Mouse (Mus musculus): ENCODE results near the gene Ankrd24. TPM values are rescaled to one million over a fixed set of nuclear protein-coding genes. Genes with fewer than 3 reads are reported as not detected.
"Not testable (repeated sequence)": the region's sequence is repeated elsewhere in the genome, so short reads cannot be mapped to it uniquely, and the experiment has no call there.

The Ankrd24 gene
- total and polyA plus RNA-seq, 3 experiments: 9.8 to 16.3 (median 13.4) TPM

DNA sequence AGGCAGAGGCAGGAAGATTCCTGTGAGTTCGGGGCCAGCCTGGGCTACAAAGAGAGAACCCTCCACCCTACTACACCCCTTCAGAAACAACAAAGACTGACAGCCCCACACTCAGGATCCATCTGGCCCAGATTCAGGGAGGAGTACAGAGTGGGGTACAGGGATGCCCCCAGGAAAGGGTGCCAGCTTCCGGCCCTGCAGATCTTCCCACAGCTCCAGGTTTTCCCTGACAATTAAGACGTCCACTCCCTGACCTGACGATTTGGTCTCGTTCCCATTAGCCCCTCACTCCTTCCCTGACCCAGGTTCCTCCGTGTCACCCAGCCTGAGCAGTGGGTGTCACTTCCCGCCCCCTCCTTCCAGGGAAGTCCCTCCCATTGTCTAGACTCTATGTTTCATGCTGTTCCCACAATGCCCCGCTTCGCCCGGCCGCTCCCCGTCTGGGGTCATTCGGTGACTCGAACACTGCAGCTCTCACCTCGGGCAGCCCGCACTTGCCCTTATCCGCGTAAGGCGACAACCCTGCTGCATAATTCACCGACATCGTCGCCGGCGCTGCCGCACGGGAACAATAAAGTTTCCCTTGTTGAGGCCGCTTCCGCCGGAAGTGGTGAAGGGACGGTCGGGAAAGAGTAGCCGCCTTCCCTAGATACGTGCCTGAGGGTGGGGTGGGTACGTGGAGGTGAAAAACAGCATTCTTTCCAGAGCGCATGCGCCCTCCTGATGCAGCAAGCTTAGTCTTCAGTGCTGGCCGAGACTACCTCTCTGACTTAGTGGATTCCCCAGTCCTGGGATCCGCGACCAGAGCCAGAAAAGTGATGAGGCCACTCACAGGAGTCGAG lies 1.1 kb upstream of the Ankrd24 start, which contains the start of gene Sirt6:
Gene Sirt6, minus strand, starts transcription at position 804 of the 842 bp plus-strand sequence.
- H3K36me3 ChIP-seq (replicated peaks): peaks cover 44% of the 10 kb centered on the region
- TF ChIP-seq POLR2AphosphoS5 (IDR thresholded peaks at IDR 0.05; ENCODE audit: insufficient replicate concordance, low read depth, low read length) (no peak), CTCF (IDR thresholded peaks at IDR 0.05; ENCODE audit: low read depth, low read length) (no peak), TAL1 (conservative IDR thresholded peaks at IDR 0.05; ENCODE audit: low read depth, low read length) (no peak), GATA1 (IDR thresholded peaks at IDR 0.05; ENCODE audit: borderline replicate concordance, low read length) (no peak), GATA2 (IDR thresholded peaks at IDR 0.05; ENCODE audit: borderline replicate concordance, low read depth, low read length) (no peak)
- DNase-seq (ENCODE audit: low spot score): peak; percentile 86
- no peaks in the 10 kb centered on the region for H3K9me3 ChIP-seq (replicated peaks)
- H3K27me3 ChIP-seq (ENCODE audit: insufficient read depth, low read length): peaks cover 2% of the 10 kb centered on the region; the same call in 1 of the 2 replicates
- peak; percentile 92 for ATAC-seq (ENCODE audit: extremely low read depth, insufficient number of reproducible peaks, low FRiP score, poor library complexity, severe bottlenecking)
- H3K4me3 ChIP-seq (ENCODE audit: low read depth, low read length): peak within 1 kb of the TSS; percentile 84
- H3K4me1 ChIP-seq (ENCODE audit: insufficient read depth, low read depth, low read length): peaks cover 61% of the 10 kb centered on the region

DNA sequence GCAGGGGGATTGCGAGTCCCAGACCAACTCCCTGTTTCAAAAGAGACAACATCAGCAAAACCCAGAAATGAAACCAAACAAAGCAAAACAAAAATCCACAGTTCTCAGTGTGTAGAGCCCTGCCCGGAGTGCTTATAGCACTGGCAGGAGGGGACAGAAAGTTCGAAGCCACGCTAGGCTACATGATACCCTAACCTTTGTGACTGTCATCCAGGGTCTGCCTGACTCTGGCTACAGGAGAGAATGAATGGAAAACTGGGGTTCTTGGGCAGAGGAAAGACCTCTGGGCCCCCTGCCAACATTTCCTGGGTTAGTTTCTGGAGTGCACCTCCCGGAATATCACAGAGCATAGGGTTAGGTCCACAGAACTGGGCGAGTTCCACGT lies 512 bp upstream of the Ankrd24 start:
- Histone ChIP-seq H3K9me3 (replicated peaks) (no peaks in the 10 kb centered on the region), H3K27me3 (ENCODE audit: insufficient read depth, low read length) (peaks cover 2% of the 10 kb centered on the region; the same call in 1 of the 2 replicates), H3K4me3 (ENCODE audit: low read depth, low read length) (peak overlapping the region; percentile 84), H3K4me1 (ENCODE audit: insufficient read depth, low read depth, low read length) (peaks cover 60% of the 10 kb centered on the region), H3K36me3 (replicated peaks) (peaks cover 38% of the 10 kb centered on the region)
- TF ChIP-seq POLR2AphosphoS5 (IDR thresholded peaks at IDR 0.05; ENCODE audit: insufficient replicate concordance, low read depth, low read length) (no peak), CTCF (IDR thresholded peaks at IDR 0.05; ENCODE audit: low read depth, low read length) (no peak), GATA1 (IDR thresholded peaks at IDR 0.05; ENCODE audit: borderline replicate concordance, low read length) (no peak), GATA2 (IDR thresholded peaks at IDR 0.05; ENCODE audit: borderline replicate concordance, low read depth, low read length) (no peak), TAL1 (conservative IDR thresholded peaks at IDR 0.05; ENCODE audit: low read depth, low read length) (no peak)
- DNase-seq (ENCODE audit: low spot score): no peak
- 0 out of 2 replicates have a peak, but pooled peaks have one; percentile 2 for ATAC-seq (ENCODE audit: extremely low read depth, insufficient number of reproducible peaks, low FRiP score, poor library complexity, severe bottlenecking)

DNA sequence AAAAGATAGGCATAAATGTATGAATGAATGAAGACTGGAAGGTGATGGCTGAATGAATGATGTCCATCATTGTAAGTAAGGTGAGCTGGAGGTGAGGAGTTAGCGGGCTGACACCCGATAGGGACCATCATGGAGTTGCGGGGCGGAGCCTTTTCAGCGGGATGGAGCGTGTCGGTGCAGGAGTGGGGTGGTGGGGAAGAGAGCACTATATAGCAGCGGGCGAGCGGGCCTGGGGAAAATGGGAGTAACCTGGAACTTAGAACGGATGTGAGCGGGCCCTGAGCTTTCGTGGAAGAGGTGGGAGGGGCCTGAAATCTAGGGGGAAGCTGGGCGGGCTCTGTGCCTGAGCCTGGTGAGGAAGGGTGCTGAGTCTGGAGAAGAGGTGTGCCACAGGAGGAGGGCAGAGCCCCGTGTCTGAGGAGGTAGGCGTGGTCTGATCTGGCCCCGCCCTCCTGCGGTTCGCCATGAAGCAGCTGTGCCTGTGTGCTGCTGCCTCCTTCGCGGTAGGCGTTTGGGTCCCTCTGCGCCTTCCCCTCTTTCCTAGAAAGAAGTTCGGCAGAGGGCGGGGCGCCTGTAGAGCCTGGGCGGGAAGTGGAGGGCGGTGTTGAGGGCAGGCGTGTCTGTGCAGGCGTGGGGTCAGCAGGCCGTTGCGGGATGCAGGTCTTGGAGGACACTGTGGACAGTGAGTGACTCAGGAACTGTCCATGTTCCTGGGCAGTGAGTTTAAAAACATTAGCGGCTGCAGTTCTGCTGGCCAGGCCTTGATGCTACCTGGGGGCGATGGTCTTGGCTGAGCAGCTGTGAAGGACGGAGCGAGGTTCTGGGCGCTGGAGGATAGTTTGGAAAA lies 5.1 kb downstream of the Ankrd24 start:
- ATAC-seq (ENCODE audit: extremely low read depth, insufficient number of reproducible peaks, low FRiP score, poor library complexity, severe bottlenecking) (peak; percentile 97), DNase-seq (ENCODE audit: low spot score) (peak; percentile 97)
- peaks cover 10% of the 10 kb centered on the region for H3K36me3 ChIP-seq (replicated peaks)
- peak overlapping the region; percentile 70 for H3K4me3 ChIP-seq (ENCODE audit: low read depth, low read length)
- TF ChIP-seq GATA1 (IDR thresholded peaks at IDR 0.05; ENCODE audit: borderline replicate concordance, low read length) (no peak), GATA2 (IDR thresholded peaks at IDR 0.05; ENCODE audit: borderline replicate concordance, low read depth, low read length) (no peak), TAL1 (conservative IDR thresholded peaks at IDR 0.05; ENCODE audit: low read depth, low read length) (no peak), CTCF (IDR thresholded peaks at IDR 0.05; ENCODE audit: low read depth, low read length) (no peak), POLR2AphosphoS5 (IDR thresholded peaks at IDR 0.05; ENCODE audit: insufficient replicate concordance, low read depth, low read length) (no peak)
- no peaks in the 10 kb centered on the region for H3K9me3 ChIP-seq (replicated peaks)
- H3K4me1 ChIP-seq (ENCODE audit: insufficient read depth, low read depth, low read length): peaks cover 52% of the 10 kb centered on the region
- peaks cover 8% of the 10 kb centered on the region; the same call in 1 of the 2 replicates for H3K27me3 ChIP-seq (ENCODE audit: insufficient read depth, low read length)

DNA sequence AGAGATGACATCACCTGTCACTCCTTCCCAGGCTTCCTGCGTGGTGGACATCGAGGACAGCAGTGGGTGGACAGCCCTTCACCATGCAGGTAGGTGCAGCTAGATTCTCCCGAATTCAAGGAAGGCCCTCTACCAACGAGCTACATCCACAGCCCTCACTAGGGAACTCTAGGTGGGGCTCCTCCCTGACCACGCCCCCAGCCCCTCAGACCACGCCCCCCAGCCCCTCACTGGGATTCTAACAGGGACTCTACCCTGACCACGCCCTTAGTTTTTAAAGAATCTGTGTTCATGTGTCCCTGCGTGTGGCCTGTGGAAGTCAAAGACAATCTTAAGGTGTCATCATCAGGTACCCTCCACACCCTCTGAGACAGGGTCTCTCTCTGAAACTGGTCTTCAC lies 8.0 kb downstream of the Ankrd24 start:
- no peak for ATAC-seq (ENCODE audit: extremely low read depth, insufficient number of reproducible peaks, low FRiP score, poor library complexity, severe bottlenecking)
- TF ChIP-seq GATA2 (IDR thresholded peaks at IDR 0.05; ENCODE audit: borderline replicate concordance, low read depth, low read length) (no peak), CTCF (IDR thresholded peaks at IDR 0.05; ENCODE audit: low read depth, low read length) (no peak), POLR2AphosphoS5 (IDR thresholded peaks at IDR 0.05; ENCODE audit: insufficient replicate concordance, low read depth, low read length) (no peak), TAL1 (conservative IDR thresholded peaks at IDR 0.05; ENCODE audit: low read depth, low read length) (no peak), GATA1 (IDR thresholded peaks at IDR 0.05; ENCODE audit: borderline replicate concordance, low read length) (no peak)
- Histone ChIP-seq H3K36me3 (replicated peaks) (peaks cover 33% of the 10 kb centered on the region), H3K4me1 (ENCODE audit: insufficient read depth, low read depth, low read length) (peaks cover 43% of the 10 kb centered on the region), H3K27me3 (ENCODE audit: insufficient read depth, low read length) (peaks cover 8% of the 10 kb centered on the region; the same call in 1 of the 2 replicates), H3K9me3 (replicated peaks) (no peaks in the 10 kb centered on the region), H3K4me3 (ENCODE audit: low read depth, low read length) (no peak overlapping the region)
- DNase-seq (ENCODE audit: low spot score): no peak

DNA sequence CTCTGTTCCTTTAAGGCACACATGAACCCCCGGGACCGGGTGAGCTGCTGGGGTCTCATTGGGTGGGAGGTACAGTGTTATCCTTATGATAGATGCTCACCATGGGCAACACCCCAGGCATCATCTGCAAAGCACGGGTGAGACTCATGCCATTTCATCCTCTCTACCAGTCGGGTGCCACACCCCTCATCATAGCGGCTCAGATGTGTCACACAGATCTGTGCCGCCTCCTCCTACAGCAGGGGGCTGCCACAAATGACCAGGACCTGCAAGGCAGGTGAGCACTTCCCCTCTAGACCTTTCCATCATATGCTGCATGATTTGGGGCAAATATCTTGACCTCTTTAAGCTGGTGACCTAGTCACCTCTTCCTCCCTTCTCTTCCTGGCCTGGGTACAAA lies 9.8 kb downstream of the Ankrd24 start:
- H3K9me3 ChIP-seq (replicated peaks): no peaks in the 10 kb centered on the region
- H3K4me1 ChIP-seq (ENCODE audit: insufficient read depth, low read depth, low read length): peaks cover 56% of the 10 kb centered on the region
- TF ChIP-seq GATA2 (IDR thresholded peaks at IDR 0.05; ENCODE audit: borderline replicate concordance, low read depth, low read length) (no peak), GATA1 (IDR thresholded peaks at IDR 0.05; ENCODE audit: borderline replicate concordance, low read length) (no peak), POLR2AphosphoS5 (IDR thresholded peaks at IDR 0.05; ENCODE audit: insufficient replicate concordance, low read depth, low read length) (no peak), TAL1 (conservative IDR thresholded peaks at IDR 0.05; ENCODE audit: low read depth, low read length) (no peak), CTCF (IDR thresholded peaks at IDR 0.05; ENCODE audit: low read depth, low read length) (no peak)
- peaks cover 43% of the 10 kb centered on the region for H3K36me3 ChIP-seq (replicated peaks)
- no peak overlapping the region for H3K4me3 ChIP-seq (ENCODE audit: low read depth, low read length)
- DNase-seq (ENCODE audit: low spot score) (no peak), ATAC-seq (ENCODE audit: extremely low read depth, insufficient number of reproducible peaks, low FRiP score, poor library complexity, severe bottlenecking) (no peak)
- H3K27me3 ChIP-seq (ENCODE audit: insufficient read depth, low read length): peaks cover 7% of the 10 kb centered on the region; the same call in 1 of the 2 replicates

DNA sequence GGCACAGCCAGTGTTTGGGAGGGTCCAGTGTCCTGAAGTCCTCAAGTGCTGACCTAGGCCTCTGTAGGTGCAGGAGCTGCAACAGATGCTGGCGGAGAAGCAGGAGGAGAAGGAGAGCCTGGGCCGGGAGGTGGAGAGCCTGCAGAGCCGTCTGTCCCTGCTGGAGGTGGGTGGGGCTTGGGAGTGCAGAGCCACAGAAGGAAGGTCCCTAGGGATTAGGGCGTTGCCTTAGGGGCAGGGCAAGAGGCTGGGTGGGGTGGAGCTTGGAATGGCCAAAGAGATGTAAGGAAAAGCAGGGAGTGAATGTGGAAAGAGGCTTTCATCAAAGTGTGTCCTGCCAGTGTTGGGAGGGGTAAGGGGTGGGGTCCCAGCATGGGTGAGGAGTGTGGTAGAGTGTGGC lies 12.5 kb downstream of the Ankrd24 start:
- not testable (repeated sequence) for ATAC-seq (ENCODE audit: extremely low read depth, insufficient number of reproducible peaks, low FRiP score, poor library complexity, severe bottlenecking)

More for the DNA sequence above, 12.5 kb downstream of the Ankrd24 start:
- peaks cover 55% of the 10 kb centered on the region for H3K4me1 ChIP-seq (ENCODE audit: insufficient read depth, low read depth, low read length)
- H3K27me3 ChIP-seq (ENCODE audit: insufficient read depth, low read length); DNase-seq (ENCODE audit: low spot score); H3K9me3 ChIP-seq (replicated peaks); H3K4me3 ChIP-seq (ENCODE audit: low read depth, low read length): not testable (repeated sequence)
- H3K36me3 ChIP-seq (replicated peaks): peaks cover 43% of the 10 kb centered on the region

Data from G1E (cell line).